In genomic region chrX:56683521-56683920, GRCm38 (mm10) we compare ENCODE assay signal across 16 mouse cellular contexts. TPM values are rescaled to one million over a fixed set of nuclear protein-coding genes. Genes with fewer than 3 reads are reported as not detected.
DNase-seq lines count a peak whose midpoint lies in the region; ATAC-seq and TF ChIP-seq lines count a peak whose summit lies in the region.
"Had no signal": no experiment of that assay in that cellular context is flagged by ENCODE, and none has a peak within 500 bp of the region (broad histone marks: within the 10 kb centered on the region; RNA-seq: fewer than 3 reads in every experiment).

No protein-coding gene starts in this region.

- H3K9ac ChIP-seq in heart, embryonic 12.5 days, result no peak overlapping the region
- H3K9ac ChIP-seq: intestine, embryonic 15.5 days had no signal

- no peak for ATAC-seq in heart, embryonic 12.5 days (ENCODE audit: insufficient number of reproducible peaks, low FRiP score)
- ATAC-seq: activated CD4-positive, CD25-positive, alpha-beta regulatory T cell, adult 4 months; intestine, embryonic 15.5 days had no signal

- no peaks in the 10 kb centered on the region for H3K36me3 ChIP-seq in heart, embryonic 12.5 days
- H3K36me3 ChIP-seq: intestine, embryonic 15.5 days had no signal

- no peak overlapping the region for H3K4me3 ChIP-seq in heart, embryonic 12.5 days
- H3K4me3 ChIP-seq in gastrocnemius, adult 2 months, result no peak overlapping the region
- H3K4me3 ChIP-seq: intestine, embryonic 15.5 days; megakaryocyte, embryonic 14.5 days had no signal

- intact Hi-C loops in left cerebral cortex, postnatal 14 days (cut with DNase I), result no loop called here
- intact Hi-C loops in gastrocnemius, adult 2 months (cut with DNase I), result no loop called here

- H3K27ac ChIP-seq in heart, embryonic 12.5 days (ENCODE audit: poor library complexity, severe bottlenecking), result no peak overlapping the region
- peak overlapping the region; percentile 38; the same call in 1 of the 2 replicates for H3K27ac ChIP-seq in gastrocnemius, adult 2 months
- H3K27ac ChIP-seq: intestine, embryonic 15.5 days; stomach, postnatal 0 days had no signal

- no peak for TF ChIP-seq CTCF in gastrocnemius, adult 2 months (IDR thresholded peaks at IDR 0.05)

- no peaks in the 10 kb centered on the region for H3K27me3 ChIP-seq in heart, embryonic 12.5 days (replicated peaks)
- H3K27me3 ChIP-seq: intestine, embryonic 15.5 days had no signal

- H3K4me1 ChIP-seq in heart, embryonic 12.5 days (replicated peaks), result 0 out of 2 replicates have a peak, but pooled peaks cover 3% of the 10 kb centered on the region
- H3K4me1 ChIP-seq: intestine, embryonic 15.5 days had no signal

- 70% methylated on average over 10 of the region's 10 CpGs for WGBS in heart, embryonic 12.5 days

- peak; percentile 38 to 43 for DNase-seq in heart, adult 9 months (ENCODE audit: low spot score in 2 of 2)
- peak; percentile 6 to 11 for DNase-seq in left cerebral cortex, postnatal 14 days (ENCODE audit: low spot score in 2 of 2)
- DNase-seq in left cerebral cortex, adult 18-20 months (ENCODE audit: low spot score in 2 of 2), result no peak
- peak; percentile 36 for DNase-seq in gastrocnemius, adult 2 months
- DNase-seq in heart, postnatal 4 days, result peak; percentile 60
- DNase-seq in embryo, embryonic 10 days (ENCODE audit: low spot score), result no peak
- DNase-seq in T-cell, adult 2 months (ENCODE audit: low spot score), result no peak
- DNase-seq: cerebellum, adult 2 months; spleen, adult 18-20 months had no signal

- no peak overlapping the region for H3K4me2 ChIP-seq in heart, embryonic 12.5 days
- H3K4me2 ChIP-seq: intestine, embryonic 15.5 days; liver, embryonic 11.5 days had no signal

- no peaks in the 10 kb centered on the region for H3K9me3 ChIP-seq in heart, embryonic 12.5 days (replicated peaks)
- H3K9me3 ChIP-seq: intestine, embryonic 15.5 days had no signal

RNA-seq across cellular contexts. Expression of gene Fhl1, which starts 48.1 kb away (rescaled TPM):
- 149 and 153 TPM in 2 replicates for polyA plus RNA-seq in heart, embryonic 12.5 days (2016; fragmentation: Nextera tagmentation; extraction: Ambion mirVana)
- 100 to 1,000 TPM; 130 to 137 TPM for total RNA-seq in left cerebral cortex, postnatal 14 days (2021)
- 10 to 100 TPM; 83.4 to 90.6 TPM for total RNA-seq in left cerebral cortex, adult 18-20 months (2021)
- total RNA-seq in gastrocnemius, adult 2 months (2021), result 1,000 to 10,000 TPM in 1 of 2 experiments, 100 to 1,000 TPM in 1; 673 to 2,064 TPM
- total RNA-seq in heart, postnatal 4 days (2021), result 100 to 1,000 TPM; 278 to 293 TPM
- total RNA-seq: MEL had no signal
- polyA plus RNA-seq: activated CD4-positive, CD25-positive, alpha-beta regulatory T cell, adult 4 months had no signal

Comparison
In these comparisons a context has a peak if more than half of its experiments do, and no peak if none do; other contexts are left out.
1. DNase-seq: peak in heart, adult 9 months (2 of 2), left cerebral cortex, postnatal 14 days (2 of 2), gastrocnemius, adult 2 months (single experiment) and heart, postnatal 4 days (single experiment); none in left cerebral cortex, adult 18-20 months (0 of 2), embryo, embryonic 10 days (single experiment) and T-cell, adult 2 months (single experiment).